Mouse (Mus musculus): ENCODE data around the gene Zfp512. TPM values are rescaled to one million over a fixed set of nuclear protein-coding genes. Genes with fewer than 3 reads are reported as not detected.
A peak's percentile ranks its signal among the peaks of the same experiment; 100 is the strongest.
"Not testable (repeated sequence)": the region's sequence is repeated elsewhere in the genome, so short reads cannot be mapped to it uniquely, and the experiment has no call there.

Gene Zfp512
- polyA plus RNA-seq, 1 experiment from 2014 or later, result 44.5 TPM

DNA sequence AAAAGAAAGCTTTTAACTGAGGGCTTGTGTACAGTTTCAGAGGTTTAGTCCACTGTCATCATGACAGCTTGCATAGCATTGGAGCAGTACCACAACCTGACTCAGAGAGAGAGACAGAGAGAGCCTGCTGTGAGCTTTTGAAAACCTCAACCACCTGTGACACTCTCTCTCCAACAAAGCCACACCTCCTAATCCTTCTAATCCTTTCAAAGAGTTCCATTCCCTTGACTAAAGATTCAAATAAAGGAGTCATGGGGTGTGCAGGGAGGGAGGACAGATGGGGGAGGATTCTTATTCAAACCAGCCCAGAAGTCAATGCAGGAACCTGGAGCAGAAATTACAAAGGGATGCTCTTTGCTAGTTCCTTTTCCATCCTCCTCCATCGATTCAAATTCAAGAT is 39.8 kb downstream of the Zfp512 start:
- H3K4me1 ChIP-seq, result 0 out of 2 replicates have a peak, but pooled peaks cover 9% of the 10 kb centered on the region
- H3K4me2 ChIP-seq, result no peak overlapping the region
- no peak for ATAC-seq (ENCODE audit: insufficient read depth, low FRiP score, low read depth)
- no peaks in the 10 kb centered on the region for H3K27me3 ChIP-seq (replicated peaks)
- H3K36me3 ChIP-seq, result no peaks in the 10 kb centered on the region
- WGBS, result 63% methylated on average over 1 of the region's 1 CpGs
- no peak overlapping the region for H3K9ac ChIP-seq
- no peaks in the 10 kb centered on the region for H3K9me3 ChIP-seq
- H3K4me3 ChIP-seq (replicated peaks), result no peak overlapping the region
- H3K27ac ChIP-seq, result no peak overlapping the region

DNA sequence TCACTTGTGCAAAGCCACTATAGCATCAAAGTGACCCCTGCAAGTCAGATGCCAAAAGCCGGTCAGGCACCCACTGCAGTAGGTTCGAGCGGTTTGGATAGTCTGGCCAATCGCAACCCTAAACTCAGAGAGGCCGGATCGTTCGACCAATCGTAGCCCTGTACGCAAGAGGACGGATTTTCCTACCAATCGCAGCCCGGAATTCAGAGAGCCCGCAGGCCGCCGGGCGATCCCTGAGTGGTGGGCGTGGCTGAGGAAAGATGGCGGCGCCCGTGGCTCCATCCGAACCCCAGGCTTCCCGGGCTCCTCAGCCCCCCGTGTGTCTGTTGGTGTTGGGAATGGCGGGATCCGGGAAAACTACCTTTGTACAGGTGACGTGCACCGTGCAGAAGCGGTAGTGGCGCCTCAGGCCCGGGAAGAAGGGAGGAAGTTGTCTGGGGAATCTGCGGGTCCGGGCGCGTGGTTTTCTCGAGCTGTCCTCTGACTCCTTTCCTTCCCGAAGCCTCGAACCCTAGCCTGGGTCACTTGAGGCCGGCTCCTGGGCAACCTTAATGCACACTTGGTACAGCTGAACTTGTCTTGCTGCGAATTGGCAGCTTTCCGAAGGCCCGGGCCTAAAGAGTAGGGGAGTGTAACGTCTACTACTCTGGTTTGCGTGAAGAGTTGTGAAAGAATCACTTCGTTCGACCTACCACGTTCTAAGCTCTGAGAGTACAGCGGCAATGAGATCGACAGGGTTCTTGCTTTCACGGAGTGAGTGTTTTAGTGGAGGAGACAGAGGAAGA is 42.5 kb downstream of the Zfp512 start, which contains the start of gene Gpn1:
TSS of gene Gpn1 (plus strand) at position 229 of the 785 bp plus-strand sequence.
- peak; percentile 100 for ATAC-seq (ENCODE audit: insufficient read depth, low FRiP score, low read depth)
- Histone ChIP-seq H3K4me1 (0 out of 2 replicates have a peak, but pooled peaks cover 9% of the 10 kb centered on the region), H3K4me3 (replicated peaks) (peak within 1 kb of the TSS; percentile 80), H3K27ac (no peak within 1 kb of the TSS), H3K27me3 (replicated peaks) (no peaks in the 10 kb centered on the region), H3K36me3 (peaks cover 9% of the 10 kb centered on the region), H3K9ac (peak within 1 kb of the TSS; percentile 48), H3K9me3 (no peaks in the 10 kb centered on the region), H3K4me2 (peak within 1 kb of the TSS; percentile 73)
- under 1% methylated on average over 49 of the region's 49 CpGs for WGBS

DNA sequence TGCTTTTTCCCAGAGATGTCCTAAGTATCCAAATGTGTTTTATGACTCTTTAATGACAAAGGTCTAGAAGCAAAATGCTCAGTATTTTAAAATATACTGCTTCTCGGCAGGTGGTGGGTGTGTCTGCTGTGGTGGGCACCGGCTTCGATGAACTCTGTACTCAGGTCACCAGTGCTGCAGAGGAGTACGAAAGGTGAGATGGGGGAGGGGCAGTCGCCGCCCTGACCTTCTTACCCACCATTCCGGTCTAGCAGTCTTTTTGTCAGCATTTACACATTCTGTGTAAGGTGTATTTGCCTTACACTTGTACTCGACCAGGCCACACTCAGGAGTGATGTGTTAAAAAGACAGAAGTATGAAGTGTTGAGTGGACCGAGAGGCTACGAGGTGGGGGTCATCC is 52.6 kb downstream of the Zfp512 start:
- Histone ChIP-seq H3K9me3 (no peaks in the 10 kb centered on the region), H3K36me3 (peaks cover 36% of the 10 kb centered on the region), H3K27me3 (replicated peaks) (no peaks in the 10 kb centered on the region), H3K4me3 (replicated peaks) (no peak overlapping the region), H3K4me1 (no peaks in the 10 kb centered on the region), H3K9ac (no peak overlapping the region), H3K27ac (no peak overlapping the region), H3K4me2 (no peak overlapping the region)
- no peak for ATAC-seq (ENCODE audit: insufficient read depth, low FRiP score, low read depth)
- 68% methylated on average over 10 of the region's 10 CpGs for WGBS

DNA sequence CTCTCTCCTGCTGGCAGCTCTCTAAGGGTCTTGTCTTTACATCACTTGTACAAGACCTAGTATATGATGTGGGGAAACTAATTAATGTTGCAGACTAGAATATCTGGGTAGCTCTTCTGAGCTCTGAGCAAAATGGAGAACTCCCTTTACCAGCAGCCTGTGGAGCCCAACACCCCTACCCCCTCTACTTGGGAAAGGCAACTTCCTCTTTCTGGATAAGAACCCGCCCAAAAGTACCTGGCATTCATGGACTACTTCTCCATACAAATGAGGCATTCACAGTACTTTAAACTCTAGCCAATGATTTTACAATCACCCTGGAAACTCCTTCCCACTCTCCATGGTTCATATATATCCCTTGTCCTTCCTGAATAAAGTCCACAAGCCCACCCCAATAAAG is 60.2 kb downstream of the Zfp512 start:
- Histone ChIP-seq H3K4me2 (no peak overlapping the region), H3K27ac (no peak overlapping the region), H3K4me3 (replicated peaks) (no peak overlapping the region), H3K27me3 (replicated peaks) (no peaks in the 10 kb centered on the region), H3K4me1 (no peaks in the 10 kb centered on the region), H3K36me3 (peaks cover 40% of the 10 kb centered on the region), H3K9ac (no peak overlapping the region), H3K9me3 (no peaks in the 10 kb centered on the region)
- 80% methylated on average over 1 of the region's 1 CpGs for WGBS
- no peak for ATAC-seq (ENCODE audit: insufficient read depth, low FRiP score, low read depth)

DNA sequence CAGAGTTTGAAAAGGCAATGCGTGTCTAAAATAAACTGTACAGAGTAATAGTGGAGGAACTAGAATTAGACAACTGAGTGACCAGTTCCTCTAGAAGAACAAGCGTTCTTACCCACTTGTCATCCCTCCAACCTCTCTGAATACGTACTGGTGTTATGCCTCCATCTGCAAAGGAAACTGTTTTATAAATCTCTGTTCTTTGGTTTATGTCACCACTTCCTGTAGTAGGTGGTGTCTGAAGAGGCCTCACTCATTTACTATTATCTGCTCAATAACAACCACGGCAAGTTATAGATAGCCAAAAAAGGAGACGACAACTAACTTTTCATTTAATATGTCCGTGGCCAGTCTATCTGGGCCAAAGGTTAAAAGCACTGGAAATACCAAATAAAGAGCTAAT is 68.3 kb downstream of the Zfp512 start:
- Histone ChIP-seq H3K36me3 (peaks cover 36% of the 10 kb centered on the region), H3K27me3 (replicated peaks) (no peaks in the 10 kb centered on the region), H3K4me2 (no peak overlapping the region), H3K27ac (no peak overlapping the region), H3K9ac (no peak overlapping the region), H3K4me3 (replicated peaks) (no peak overlapping the region), H3K4me1 (peaks cover 1% of the 10 kb centered on the region), H3K9me3 (no peaks in the 10 kb centered on the region)
- WGBS, result 83% methylated on average over 6 of the region's 6 CpGs
- ATAC-seq (ENCODE audit: insufficient read depth, low FRiP score, low read depth), result no peak

DNA sequence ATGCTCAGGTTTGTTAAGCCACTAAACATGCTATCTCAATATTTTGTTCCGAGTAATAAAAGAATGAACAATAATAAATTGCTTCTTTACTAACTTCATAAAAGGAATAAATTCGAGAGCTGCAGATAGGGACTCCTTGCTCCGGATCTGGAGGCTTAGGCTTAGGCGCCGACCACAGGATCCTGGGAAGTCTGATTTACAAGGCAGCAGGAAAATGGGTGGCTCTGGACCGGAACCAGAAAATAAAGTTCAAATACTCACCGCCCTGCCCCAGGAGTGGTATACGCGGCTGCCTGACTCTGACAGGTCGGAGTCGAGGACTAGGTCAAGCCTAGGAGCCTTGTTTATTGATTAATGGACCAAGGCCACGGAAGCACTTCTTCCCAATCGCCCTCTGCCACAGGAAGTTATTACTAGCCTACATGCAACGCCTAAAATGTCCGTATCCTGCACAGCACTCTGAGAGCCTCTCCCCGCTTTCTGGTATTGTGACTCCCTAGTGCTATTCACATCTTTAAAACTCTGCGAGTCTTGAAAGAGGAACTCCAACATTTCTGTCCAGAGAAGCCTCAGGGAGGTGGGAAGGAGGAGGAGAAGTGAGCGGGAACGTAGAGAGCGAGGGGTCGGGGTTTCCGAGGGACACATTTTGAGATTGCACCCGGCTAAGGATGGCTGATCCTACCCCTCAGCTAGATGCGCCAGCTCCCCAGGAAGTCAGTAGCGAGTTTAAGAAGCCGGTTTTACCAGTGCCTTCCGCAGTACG is 74.3 kb downstream of the Zfp512 start, which contains the start of gene Slc4a1ap:
TSS of gene Slc4a1ap (plus strand) at position 642 of the 763 bp plus-strand sequence.
- H3K9ac ChIP-seq, result peak within 1 kb of the TSS; percentile 86
- H3K9me3 ChIP-seq, result no peaks in the 10 kb centered on the region
- H3K36me3 ChIP-seq, result peaks cover 15% of the 10 kb centered on the region
- H3K4me1 ChIP-seq, result peaks cover 14% of the 10 kb centered on the region
- H3K4me2 ChIP-seq, result peak within 1 kb of the TSS; percentile 95
- peak within 1 kb of the TSS; percentile 81 for H3K27ac ChIP-seq
- H3K27me3 ChIP-seq (replicated peaks), result no peaks in the 10 kb centered on the region
- ATAC-seq (ENCODE audit: insufficient read depth, low FRiP score, low read depth), result peak; percentile 81
- H3K4me3 ChIP-seq (replicated peaks), result peak within 1 kb of the TSS; percentile 93
- under 1% methylated on average over 28 of the region's 28 CpGs for WGBS

DNA sequence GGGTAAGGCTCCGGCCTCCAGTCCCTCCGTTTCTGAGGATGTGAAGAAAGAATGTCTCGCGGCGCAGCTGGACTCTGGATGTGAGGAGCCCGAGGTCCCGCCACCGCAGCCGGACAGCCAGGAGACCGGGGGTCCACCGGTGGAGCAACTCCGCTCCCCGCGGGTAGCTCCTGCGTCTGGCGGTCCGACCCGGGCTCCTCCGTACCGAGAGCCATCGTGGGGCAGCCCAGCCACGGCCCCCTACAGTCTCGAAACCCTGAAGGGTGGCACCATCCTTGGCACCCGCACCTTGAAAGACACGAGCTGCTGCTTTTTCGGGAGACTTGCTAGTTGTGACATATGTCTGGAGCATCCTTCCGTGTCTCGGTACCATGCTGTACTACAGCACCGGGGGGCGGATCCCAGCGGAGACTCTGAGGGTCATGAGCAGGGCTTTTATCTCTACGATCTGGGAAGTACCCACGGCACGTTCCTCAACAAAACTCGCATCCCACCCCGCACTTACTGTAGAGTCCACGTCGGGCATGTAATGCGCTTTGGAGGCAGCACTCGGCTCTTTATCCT is 75.0 kb downstream of the Zfp512 start:
- 3% methylated on average over 40 of the region's 40 CpGs for WGBS
- ATAC-seq (ENCODE audit: insufficient read depth, low FRiP score, low read depth), result no peak
- no peaks in the 10 kb centered on the region for H3K9me3 ChIP-seq

DNA sequence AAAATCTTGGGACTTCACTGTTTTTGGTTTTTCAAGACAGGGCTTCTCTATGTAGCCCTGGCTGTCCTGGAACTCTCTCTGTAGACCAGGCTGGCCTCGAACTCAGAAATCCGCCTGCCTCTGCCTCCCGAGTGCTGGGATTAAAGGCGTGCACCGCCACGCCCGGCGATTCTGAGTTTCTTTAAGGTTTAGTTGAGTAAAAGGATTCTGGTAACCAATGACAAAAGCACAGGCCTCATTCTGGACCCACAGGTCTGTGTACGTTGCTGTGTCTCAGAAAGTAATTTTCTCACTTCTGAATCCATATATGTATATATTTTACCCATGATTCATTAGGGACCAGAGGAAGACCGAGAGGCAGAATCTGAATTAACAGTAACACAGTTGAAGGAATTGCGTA is 75.5 kb downstream of the Zfp512 start, which contains the start of gene Supt7l:
TSS of gene Supt7l (minus strand) at position 101 of the 400 bp plus-strand sequence.
- Histone ChIP-seq H3K27ac (peak within 1 kb of the TSS; percentile 81), H3K4me3 (replicated peaks) (peak within 1 kb of the TSS; percentile 93), H3K9ac (peak within 1 kb of the TSS; percentile 86), H3K4me1 (peaks cover 14% of the 10 kb centered on the region), H3K4me2 (peak within 1 kb of the TSS; percentile 95), H3K36me3 (peaks cover 14% of the 10 kb centered on the region)
- not testable (repeated sequence) for H3K27me3 ChIP-seq (replicated peaks); ATAC-seq (ENCODE audit: insufficient read depth, low FRiP score, low read depth); H3K9me3 ChIP-seq
- WGBS, result 75% methylated on average over 11 of the region's 11 CpGs

More for the DNA sequence above, 75.0 kb downstream of the Zfp512 start:
- peak overlapping the region; percentile 86 for H3K9ac ChIP-seq
- peak overlapping the region; percentile 95 for H3K4me2 ChIP-seq
- peak overlapping the region; percentile 93 for H3K4me3 ChIP-seq (replicated peaks)
- H3K4me1 ChIP-seq, result peaks cover 14% of the 10 kb centered on the region
- no peaks in the 10 kb centered on the region for H3K27me3 ChIP-seq (replicated peaks)
- H3K27ac ChIP-seq, result 0 out of 2 replicates have a peak overlapping the region, but pooled peaks have one; percentile 81
- peaks cover 14% of the 10 kb centered on the region for H3K36me3 ChIP-seq

DNA sequence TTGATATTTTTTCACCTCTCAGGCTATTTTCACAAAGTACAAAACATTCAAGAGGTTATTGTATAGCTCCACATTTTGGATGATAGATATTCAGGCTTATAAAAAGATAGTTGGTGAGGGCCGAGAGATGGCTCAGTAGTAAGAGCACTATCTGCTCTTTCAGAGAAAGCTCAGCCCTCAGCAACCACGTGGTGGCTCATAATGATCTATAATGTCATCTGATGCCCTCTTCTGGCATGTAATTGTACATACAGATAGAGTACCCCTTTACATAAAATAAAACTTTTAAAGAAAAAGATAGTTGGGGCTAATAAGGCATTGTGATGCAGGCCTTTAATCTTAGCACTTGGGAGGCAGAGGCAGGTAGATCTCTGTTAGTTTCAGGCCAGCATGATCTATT is 76.3 kb downstream of the Zfp512 start:
- Histone ChIP-seq H3K9ac (no peak overlapping the region), H3K4me3 (replicated peaks) (no peak overlapping the region), H3K9me3 (no peaks in the 10 kb centered on the region), H3K4me2 (no peak overlapping the region), H3K36me3 (peaks cover 20% of the 10 kb centered on the region), H3K4me1 (peaks cover 14% of the 10 kb centered on the region), H3K27me3 (replicated peaks) (no peaks in the 10 kb centered on the region), H3K27ac (no peak overlapping the region)
- 50% methylated on average over 2 of the region's 2 CpGs for WGBS
- no peak for ATAC-seq (ENCODE audit: insufficient read depth, low FRiP score, low read depth)

Data from stomach, embryonic 15.5 days (tissue).